Mouse (Mus musculus) small intestine, adult 2 months (tissue): ENCODE measurements around the gene Ush1c.

ENCODE experiments used
- CTCF ChIP-seq: fragments of 200-500 bp; IDR thresholded peaks from 2 replicates; pipeline ENCODE4 v1.5.1; 2012; ENCODE audit warnings: low read depth, mild to moderate bottlenecking, control low read depth, inconsistent platforms, low read length, moderate library complexity, mixed read lengths; ENCODE audit not compliant: insufficient replicate concordance, insufficient read length; ENCODE audit errors: extremely low read depth
- POLR2A ChIP-seq: fragments of 200-500 bp; IDR thresholded peaks from 2 replicates; pipeline ENCODE4 v1.6.1; 2012; ENCODE audit warnings: low read depth, mild to moderate bottlenecking, control low read depth, inconsistent platforms, low read length, moderate library complexity

DNA sequence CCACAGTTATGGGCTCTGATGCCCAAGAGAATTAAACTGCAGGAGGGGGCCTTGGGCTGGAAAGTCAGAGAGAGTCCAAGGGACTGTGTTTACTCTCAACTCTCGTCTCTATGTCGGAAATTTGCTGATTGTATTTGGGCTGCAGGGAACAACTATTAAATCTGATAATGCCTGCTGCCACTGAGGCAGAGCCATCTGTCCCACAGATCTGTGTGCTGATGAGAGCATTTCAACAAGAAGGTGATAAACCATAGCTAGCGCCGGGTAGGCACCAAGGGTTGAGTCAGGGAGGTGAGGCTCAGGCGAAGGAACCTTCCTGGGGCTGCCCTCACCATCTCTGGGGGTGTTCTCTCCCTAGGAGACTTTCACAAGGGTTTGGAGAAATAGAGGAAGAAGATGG, 75.6 kb downstream of the Ush1c start:
- no peak for TF ChIP-seq CTCF
- no peak for TF ChIP-seq POLR2A
